Comparison of ENCODE assay signal across 8 mouse cellular contexts in genomic region chr3:98280933-98281678, GRCm38 (mm10). TPM values are rescaled to one million over a fixed set of nuclear protein-coding genes. Genes with fewer than 3 reads are reported as not detected.
DNase-seq lines count a peak whose midpoint lies in the region; ATAC-seq and TF ChIP-seq lines count a peak whose summit lies in the region.

No protein-coding gene starts in this region.

- H3K27me3 ChIP-seq in forebrain, embryonic 13.5 days = no peaks in the 10 kb centered on the region
- H3K27me3 ChIP-seq in liver, embryonic 14.5 days (ENCODE audit: control insufficient read depth, insufficient read depth, low read length) = no peaks in the 10 kb centered on the region
- no peaks in the 10 kb centered on the region for H3K27me3 ChIP-seq in neural tube, embryonic 12.5 days (replicated peaks)
- H3K27me3 ChIP-seq in stomach, postnatal 0 days (ENCODE audit: control insufficient read depth, insufficient read depth, low read length) = no peaks in the 10 kb centered on the region

- no peaks in the 10 kb centered on the region for H3K36me3 ChIP-seq in forebrain, embryonic 13.5 days (ENCODE audit: poor library complexity, severe bottlenecking)
- H3K36me3 ChIP-seq in liver, embryonic 14.5 days (replicated peaks; ENCODE audit: control insufficient read depth, insufficient read depth, low read depth) = no peaks in the 10 kb centered on the region
- H3K36me3 ChIP-seq in neural tube, embryonic 12.5 days = no peaks in the 10 kb centered on the region
- no peaks in the 10 kb centered on the region; the same call in 1 of the 2 replicates for H3K36me3 ChIP-seq in stomach, postnatal 0 days (ENCODE audit: control insufficient read depth, insufficient read depth, low read length)

- ATAC-seq in forebrain, embryonic 13.5 days = peak; percentile 84; the same call in 1 of the 2 replicates
- peak; percentile 43; the same call in 1 of the 2 replicates for ATAC-seq in liver, embryonic 14.5 days (ENCODE audit: insufficient read depth)
- peak; percentile 77 for ATAC-seq in neural tube, embryonic 12.5 days (ENCODE audit: low FRiP score, low read depth)
- ATAC-seq in stomach, postnatal 0 days (ENCODE audit: low FRiP score, low TSS enrichment) = peak; percentile 80

- H3K9me3 ChIP-seq in forebrain, embryonic 13.5 days (replicated peaks) = no peaks in the 10 kb centered on the region
- H3K9me3 ChIP-seq in liver, embryonic 14.5 days (ENCODE audit: control insufficient read depth, low read length) = no peaks in the 10 kb centered on the region
- no peaks in the 10 kb centered on the region for H3K9me3 ChIP-seq in neural tube, embryonic 12.5 days
- H3K9me3 ChIP-seq in stomach, postnatal 0 days (ENCODE audit: control insufficient read depth, low read length) = no peaks in the 10 kb centered on the region

- intact Hi-C loops in heart, postnatal 10 days (cut with DNase I) = loop anchor here (5.0 kb wide), 1 partner anchor 39 kb away; no protein-coding TSS in a partner anchor

- H3K4me1 ChIP-seq in forebrain, embryonic 13.5 days = 0 out of 2 replicates have a peak, but pooled peaks cover 5% of the 10 kb centered on the region
- peaks cover 0 to 17% of the 10 kb centered on the region in 2 experiments; a peak in 2 of 4 replicates for H3K4me1 ChIP-seq in liver, embryonic 14.5 days (replicated peaks; ENCODE audit: control insufficient read depth in 2 of 2, insufficient read depth in 2 of 2, low read length in 1 of 2)
- no peaks in the 10 kb centered on the region for H3K4me1 ChIP-seq in neural tube, embryonic 12.5 days
- H3K4me1 ChIP-seq in stomach, postnatal 0 days (replicated peaks; ENCODE audit: control insufficient read depth, insufficient read depth) = 0 out of 2 replicates have a peak, but pooled peaks cover 3% of the 10 kb centered on the region

- WGBS in forebrain, embryonic 13.5 days = 43% methylated on average over 12 of the region's 12 CpGs
- WGBS in liver, embryonic 14.5 days (ENCODE audit: insufficient replicate concordance) = 24% methylated on average over 12 of the region's 12 CpGs
- 45% methylated on average over 12 of the region's 12 CpGs for WGBS in neural tube, embryonic 12.5 days
- WGBS in stomach, postnatal 0 days = 18% methylated on average over 12 of the region's 12 CpGs

- no peak overlapping the region for H3K9ac ChIP-seq in forebrain, embryonic 13.5 days
- H3K9ac ChIP-seq in liver, embryonic 14.5 days (replicated peaks) = no peak overlapping the region
- no peak overlapping the region for H3K9ac ChIP-seq in neural tube, embryonic 12.5 days
- peak overlapping the region; percentile 61 for H3K9ac ChIP-seq in stomach, postnatal 0 days (ENCODE audit: low read length)

- DNase-seq in CD4-positive, CD25-positive, alpha-beta regulatory T cell, adult 2 months (ENCODE audit: low read depth, low spot score) = peak; percentile 77
- DNase-seq in c-Kit-positive CD71-negative TER-119-negative erythroid progenitor cells, embryonic 14.5 days (ENCODE audit: low read depth) = peak; percentile 31
- peak; percentile 80 to 81 for DNase-seq in heart, postnatal 10 days
- DNase-seq in kidney, postnatal 36 days = peak; percentile 65 to 78
- DNase-seq in liver, embryonic 14.5 days (ENCODE audit: low read depth in 3 of 3, low spot score in 3 of 3) = peak in 1 of 3 experiments; percentile 7
- DNase-seq in stomach, postnatal 0 days (ENCODE audit: low spot score) = peak; percentile 65

- no peak for TF ChIP-seq EP300 in liver, embryonic 14.5 days (IDR thresholded peaks at IDR 0.05; ENCODE audit: low read depth)
- TF ChIP-seq EP300 in stomach, postnatal 0 days (optimal IDR thresholded peaks at IDR 0.05) = no peak

- no peak overlapping the region for H3K4me3 ChIP-seq in forebrain, embryonic 13.5 days
- peak overlapping the region; percentile 36 for H3K4me3 ChIP-seq in liver, embryonic 14.5 days (ENCODE audit: insufficient read depth in 1 of 2, low read depth in 2 of 2, low read length in 2 of 2)
- no peak overlapping the region for H3K4me3 ChIP-seq in neural tube, embryonic 12.5 days
- peak overlapping the region; percentile 44 for H3K4me3 ChIP-seq in stomach, postnatal 0 days (ENCODE audit: low read depth, low read length)

- H3K4me2 ChIP-seq in forebrain, embryonic 13.5 days = no peak overlapping the region
- H3K4me2 ChIP-seq in liver, embryonic 14.5 days (ENCODE audit: low read depth) = peak overlapping the region; percentile 42
- no peak overlapping the region for H3K4me2 ChIP-seq in neural tube, embryonic 12.5 days (replicated peaks)
- peak overlapping the region; percentile 54 for H3K4me2 ChIP-seq in stomach, postnatal 0 days (replicated peaks; ENCODE audit: low read depth)

- no peak overlapping the region for H3K27ac ChIP-seq in forebrain, embryonic 13.5 days
- no peak overlapping the region for H3K27ac ChIP-seq in liver, embryonic 14.5 days
- no peak overlapping the region for H3K27ac ChIP-seq in neural tube, embryonic 12.5 days
- peak overlapping the region; percentile 88 for H3K27ac ChIP-seq in stomach, postnatal 0 days (replicated peaks)

- TF ChIP-seq CTCF in liver, embryonic 14.5 days (IDR thresholded peaks at IDR 0.05; ENCODE audit: low read depth) = peak; percentile 93
- TF ChIP-seq CTCF in stomach, postnatal 0 days (IDR thresholded peaks at IDR 0.05; ENCODE audit: low read depth) = peak; percentile 99

RNA-seq across cellular contexts. Expression of gene Hmgcs2, which starts 0.9 kb away (rescaled TPM):
- polyA plus RNA-seq in forebrain, embryonic 13.5 days (2015; fragmentation: Nextera tagmentation; extraction: Ambion mirVana) = 2.0 and 2.4 TPM in 2 replicates
- total RNA-seq in heart, postnatal 10 days (2021) = 100 to 1,000 TPM; 183 to 241 TPM
- 30.7 and 32.1 TPM in 2 replicates for polyA plus RNA-seq in liver, embryonic 14.5 days (2012; rRNA removed)
- 81.2 and 85.7 TPM in 2 replicates for polyA plus RNA-seq in liver, embryonic 14.5 days (2014; fragmentation: Nextera tagmentation; extraction: Ambion mirVana)
- 2.3 and 3.2 TPM in 2 replicates for polyA plus RNA-seq in neural tube, embryonic 12.5 days (2016; fragmentation: Nextera tagmentation; extraction: Ambion mirVana)
- polyA plus RNA-seq in stomach, postnatal 0 days (2015; fragmentation: Nextera tagmentation; extraction: Ambion mirVana) = 290 and 337 TPM in 2 replicates

RNA-seq across cellular contexts. Expression of gene Phgdh, which starts 58.7 kb away (rescaled TPM):
- 239 and 277 TPM in 2 replicates for polyA plus RNA-seq in forebrain, embryonic 13.5 days (2015; fragmentation: Nextera tagmentation; extraction: Ambion mirVana)
- total RNA-seq in heart, postnatal 10 days (2021) = 1 to 10 TPM; 5.9 to 7.4 TPM
- polyA plus RNA-seq in liver, embryonic 14.5 days (2012; rRNA removed) = 114 and 121 TPM in 2 replicates
- 207 and 218 TPM in 2 replicates for polyA plus RNA-seq in liver, embryonic 14.5 days (2014; fragmentation: Nextera tagmentation; extraction: Ambion mirVana)
- 206 and 215 TPM in 2 replicates for polyA plus RNA-seq in neural tube, embryonic 12.5 days (2016; fragmentation: Nextera tagmentation; extraction: Ambion mirVana)
- polyA plus RNA-seq in stomach, postnatal 0 days (2015; fragmentation: Nextera tagmentation; extraction: Ambion mirVana) = 87.7 and 95.1 TPM in 2 replicates

RNA-seq across cellular contexts. Expression of gene Reg4, which starts 59.1 kb away (rescaled TPM):
- not detected in 2 replicates for polyA plus RNA-seq in forebrain, embryonic 13.5 days (2015; fragmentation: Nextera tagmentation; extraction: Ambion mirVana)
- not detected for total RNA-seq in heart, postnatal 10 days (2021)
- polyA plus RNA-seq in liver, embryonic 14.5 days (2012; rRNA removed) = not detected in 2 replicates
- not detected in 2 replicates for polyA plus RNA-seq in liver, embryonic 14.5 days (2014; fragmentation: Nextera tagmentation; extraction: Ambion mirVana)
- polyA plus RNA-seq in neural tube, embryonic 12.5 days (2016; fragmentation: Nextera tagmentation; extraction: Ambion mirVana) = not detected in 2 replicates
- polyA plus RNA-seq in stomach, postnatal 0 days (2015; fragmentation: Nextera tagmentation; extraction: Ambion mirVana) = not detected in 2 replicates

Comparison
In these comparisons a context has a peak if more than half of its experiments do, and no peak if none do; other contexts are left out.
1. H3K4me2 ChIP-seq: peak in liver, embryonic 14.5 days (single experiment) and stomach, postnatal 0 days (single experiment); none in forebrain, embryonic 13.5 days (single experiment) and neural tube, embryonic 12.5 days (single experiment).
2. H3K4me3 ChIP-seq: peak in liver, embryonic 14.5 days (2 of 2) and stomach, postnatal 0 days (single experiment); none in forebrain, embryonic 13.5 days (single experiment) and neural tube, embryonic 12.5 days (single experiment).
3. Peak in every context shown above with its lines, with median percentiles within 50 percentile points of each other: ATAC-seq.